Mouse (Mus musculus): ENCODE measurements at regions not wholly inside any gene's neighbourhood (a gene's known extent, or its start where the extent isn't known, plus 50 kb on each side); places are given as distances from the start of the nearest gene placed in this dataset.
A peak's percentile ranks its signal among the peaks of the same experiment; 100 is the strongest.
"Not testable (repeated sequence)": the region's sequence is repeated elsewhere in the genome, so short reads cannot be mapped to it uniquely, and the experiment has no call there.

DNA sequence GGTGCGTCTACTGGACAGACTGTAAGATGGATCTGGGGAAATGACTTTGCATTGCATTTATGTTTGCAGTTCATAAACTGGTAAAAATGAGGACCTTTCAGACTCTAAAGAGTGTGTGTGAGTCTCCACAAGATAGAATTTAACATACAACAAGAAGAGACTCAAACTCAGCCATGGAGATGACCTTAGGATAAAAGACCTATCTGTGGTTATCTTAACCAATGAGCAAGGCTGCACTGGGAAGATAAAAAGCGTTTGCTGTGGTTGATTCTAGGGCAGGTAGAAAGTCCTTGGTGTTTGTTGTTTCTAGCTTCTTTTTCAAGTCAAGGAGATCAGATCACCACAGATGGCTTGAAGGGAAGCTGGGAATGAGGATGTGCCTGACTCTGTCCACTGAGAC is 130.1 kb upstream of the Max start:
- intact Hi-C loops (cut with DNase I), result no loop called here

DNA sequence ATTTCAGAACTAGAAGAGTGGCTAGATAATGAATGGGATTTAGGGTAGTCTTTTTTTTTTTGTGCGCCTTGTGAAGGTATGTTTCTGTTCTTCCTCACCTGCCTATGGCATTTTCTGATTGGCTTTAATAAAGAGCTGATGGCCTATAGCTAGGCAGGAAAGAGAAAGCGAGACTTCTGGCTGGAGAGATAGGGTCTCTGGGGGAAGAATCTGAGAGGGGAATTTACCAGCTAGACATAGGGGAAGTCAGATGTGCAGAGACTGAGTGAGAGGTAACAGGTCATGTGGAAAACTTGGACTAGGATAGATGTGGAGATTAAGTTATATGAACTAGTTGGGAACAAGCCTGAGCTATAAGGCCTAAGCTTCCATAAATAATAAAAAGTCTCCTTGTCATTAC is 129.7 kb upstream of the Max start:
- intact Hi-C loops (cut with DNase I), result no loop called here
- no peak for DNase-seq

More for the DNA sequence above, 130.1 kb upstream of the Max start:
- DNase-seq, result no peak

DNA sequence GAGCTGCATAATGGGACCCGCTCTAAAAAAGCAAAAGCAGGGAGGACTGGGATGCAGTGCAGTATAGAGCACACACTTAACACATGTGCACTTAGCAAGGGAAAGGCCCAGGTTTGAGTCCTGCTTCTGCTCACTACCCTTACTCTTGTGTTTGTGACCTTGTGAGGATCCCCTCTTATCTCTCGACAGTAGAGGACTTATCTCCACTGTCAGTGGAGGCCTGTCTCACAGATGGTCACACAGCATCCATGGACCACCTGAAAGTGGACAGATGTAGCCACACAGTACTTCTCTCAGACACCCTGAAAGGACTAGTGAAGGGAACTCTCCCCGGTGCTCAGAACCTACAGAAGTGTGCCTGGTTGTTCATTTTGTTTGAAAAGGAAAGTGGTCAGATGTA is 128.5 kb upstream of the Max start:
- no peak for DNase-seq
- intact Hi-C loops (cut with DNase I), result no loop called here

DNA sequence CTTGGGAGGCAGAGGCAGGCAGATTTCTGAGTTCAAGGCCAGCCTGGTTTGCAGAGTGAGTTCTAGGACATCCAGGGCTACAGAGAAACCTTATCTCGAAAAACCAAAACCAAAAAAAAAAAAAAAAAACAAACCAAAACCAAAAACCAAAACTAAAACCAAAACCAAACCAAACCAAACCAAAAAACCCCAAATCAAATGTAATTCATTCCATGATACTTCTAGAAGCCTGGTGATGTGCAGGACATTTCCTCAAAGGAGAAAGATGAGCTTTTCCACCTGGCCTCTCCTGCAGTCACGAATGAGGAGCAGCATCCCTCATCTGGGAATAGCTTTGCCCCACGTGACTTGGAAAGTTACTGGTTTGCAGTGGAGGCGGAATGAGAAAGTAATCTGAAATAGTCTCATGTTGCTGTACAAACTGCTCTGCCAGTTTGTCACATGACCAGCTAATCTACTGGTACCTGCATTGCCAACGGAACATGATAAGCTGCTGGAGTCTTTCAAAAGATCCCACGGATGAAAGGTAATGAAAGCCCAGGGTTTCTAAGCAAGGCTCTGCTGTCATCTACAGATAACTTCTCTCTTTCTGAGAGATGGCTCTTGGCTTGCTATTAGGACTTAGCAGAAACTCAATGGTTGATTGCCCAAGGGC is 127.8 kb upstream of the Max start:
- DNase-seq, result peak in 1 of 2 experiments; percentile 3
- intact Hi-C loops (cut with DNase I), result no loop called here

DNA sequence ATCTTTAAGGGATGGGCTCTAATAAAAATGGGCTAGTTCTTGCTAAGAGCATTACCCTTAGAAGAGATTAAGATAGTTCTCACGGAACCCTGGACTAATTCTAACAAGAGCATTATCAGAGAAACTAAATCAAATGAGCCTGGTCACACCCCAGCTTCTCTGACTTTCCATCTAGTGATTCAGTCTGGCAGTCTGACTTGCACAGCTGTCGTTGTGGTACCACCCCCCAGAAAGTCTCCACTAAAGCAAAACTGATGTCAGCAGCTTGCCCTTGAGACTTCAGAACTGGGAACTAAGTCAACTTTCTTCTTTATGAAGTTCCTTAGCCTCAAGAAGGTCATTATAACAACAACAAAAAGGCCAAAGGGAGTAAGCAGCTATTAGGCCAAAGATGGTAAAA is 126.5 kb upstream of the Max start:
- DNase-seq, result no peak
- intact Hi-C loops (cut with DNase I), result no loop called here

DNA sequence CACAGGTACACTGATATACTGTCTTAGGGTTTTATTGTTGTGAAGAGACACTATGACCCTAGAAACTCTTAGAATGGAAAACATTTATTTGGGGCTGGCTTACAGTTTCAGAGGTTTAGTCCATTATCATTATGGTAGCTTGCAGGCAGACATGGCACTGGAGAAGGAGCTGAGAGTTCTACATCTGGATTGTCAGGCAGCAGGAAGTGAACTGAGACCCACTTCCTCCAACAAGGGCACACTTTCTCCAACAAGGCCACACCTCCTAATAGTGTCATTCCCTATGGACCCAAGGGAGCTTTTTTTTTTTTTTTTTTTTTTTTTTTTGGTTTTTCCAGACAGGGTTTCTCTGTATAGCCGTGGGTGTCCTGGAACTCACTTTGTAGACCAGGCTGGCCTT is 124.9 kb upstream of the Max start:
- intact Hi-C loops (cut with DNase I); DNase-seq: not testable (repeated sequence)

DNA sequence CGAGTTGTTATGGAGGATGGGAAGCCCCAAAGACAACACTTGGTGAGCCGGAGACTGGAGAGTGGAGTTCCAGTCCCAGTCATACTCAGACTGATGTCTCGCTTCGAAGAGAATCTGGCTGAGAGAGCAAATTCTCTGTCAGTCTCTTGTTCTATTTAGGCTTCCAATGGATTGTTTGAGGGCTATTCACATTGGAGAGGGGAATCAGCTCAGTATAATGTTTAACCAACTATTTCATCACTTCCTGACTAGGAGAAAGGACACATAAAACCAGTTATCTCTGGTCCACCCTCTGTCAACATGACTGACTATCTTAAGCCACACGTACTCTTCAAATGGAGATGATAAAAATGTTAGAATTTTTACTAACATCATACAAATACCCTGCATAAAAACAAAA is 123.9 kb upstream of the Max start:
- no peak for DNase-seq
- intact Hi-C loops (cut with DNase I), result no loop called here

DNA sequence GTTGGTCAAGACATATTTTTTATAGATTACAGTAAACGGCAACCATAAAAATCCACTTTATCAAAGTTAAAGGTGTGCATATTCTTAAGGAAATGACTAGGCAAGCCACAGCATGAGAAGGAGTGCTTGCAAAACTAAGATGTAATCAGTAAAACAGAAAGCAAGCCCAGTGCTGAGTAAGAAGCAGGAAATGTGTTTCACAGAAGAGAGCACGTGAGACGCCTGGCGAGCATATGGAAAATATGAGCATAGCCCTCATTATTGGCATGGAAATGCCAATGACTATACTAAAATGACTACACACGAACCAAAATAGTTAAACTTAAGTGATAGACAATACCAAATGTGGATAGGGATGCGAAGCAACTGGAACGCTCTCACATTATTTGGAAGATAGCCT is 123.2 kb upstream of the Max start:
- intact Hi-C loops (cut with DNase I), result no loop called here
- DNase-seq, result no peak

DNA sequence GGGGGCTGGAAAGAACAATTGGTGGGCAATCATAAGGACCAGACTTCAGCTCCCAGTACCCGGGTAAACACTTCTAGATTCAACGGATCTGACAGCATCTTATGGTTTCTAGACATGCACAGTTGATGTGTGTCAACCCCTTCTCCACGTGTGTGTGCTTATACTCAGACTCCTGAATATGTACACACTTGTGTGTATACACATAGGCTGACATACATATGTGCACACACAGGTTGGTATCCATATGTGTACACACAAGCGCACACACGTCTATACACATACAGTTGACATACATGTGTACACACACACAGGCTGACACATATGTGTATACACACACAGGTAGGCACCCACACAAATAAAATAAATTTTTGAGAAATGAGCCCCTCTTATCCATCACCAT is 122.7 kb upstream of the Max start:
- intact Hi-C loops (cut with DNase I), result no loop called here
- DNase-seq, result no peak

DNA sequence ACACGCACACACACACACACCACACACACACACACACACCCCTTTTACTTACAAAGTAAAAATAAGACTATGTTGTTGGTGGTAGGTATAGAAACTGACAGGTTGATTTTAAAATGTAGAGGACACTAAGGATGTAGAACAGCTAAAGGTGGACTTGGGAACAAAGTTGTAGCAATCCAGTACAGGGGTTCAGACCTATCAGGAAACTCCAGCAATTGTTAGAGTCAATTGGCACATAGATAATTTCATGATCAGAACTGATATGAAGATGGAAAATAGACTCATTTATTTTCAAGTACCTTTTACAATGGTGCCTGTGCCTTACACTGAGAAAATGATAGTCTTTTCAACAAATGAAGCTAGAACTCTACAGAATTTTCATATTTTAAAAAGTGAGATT is 122.3 kb upstream of the Max start:
- intact Hi-C loops (cut with DNase I), result no loop called here
- no peak for DNase-seq

DNA sequence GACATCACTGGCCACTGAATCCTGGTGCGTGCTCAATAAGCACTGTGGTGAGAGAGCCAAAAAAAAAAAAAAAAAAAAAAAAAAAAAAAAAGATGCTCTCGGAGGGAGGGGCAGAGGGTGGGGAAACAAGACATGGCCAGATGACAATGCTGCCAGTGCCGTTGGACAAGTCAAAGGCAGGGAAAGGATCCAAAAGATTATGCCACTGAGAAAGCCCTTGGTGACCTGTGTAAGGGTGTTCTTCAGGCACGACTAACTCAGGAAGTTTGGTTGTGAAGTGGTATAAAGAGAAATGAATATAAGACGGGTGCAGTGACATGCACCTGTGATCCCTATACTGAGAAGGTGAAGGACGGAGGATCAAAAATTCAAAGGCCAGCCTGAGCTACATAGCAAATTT is 121.8 kb upstream of the Max start:
- no peak for DNase-seq
- intact Hi-C loops (cut with DNase I), result no loop called here

DNA sequence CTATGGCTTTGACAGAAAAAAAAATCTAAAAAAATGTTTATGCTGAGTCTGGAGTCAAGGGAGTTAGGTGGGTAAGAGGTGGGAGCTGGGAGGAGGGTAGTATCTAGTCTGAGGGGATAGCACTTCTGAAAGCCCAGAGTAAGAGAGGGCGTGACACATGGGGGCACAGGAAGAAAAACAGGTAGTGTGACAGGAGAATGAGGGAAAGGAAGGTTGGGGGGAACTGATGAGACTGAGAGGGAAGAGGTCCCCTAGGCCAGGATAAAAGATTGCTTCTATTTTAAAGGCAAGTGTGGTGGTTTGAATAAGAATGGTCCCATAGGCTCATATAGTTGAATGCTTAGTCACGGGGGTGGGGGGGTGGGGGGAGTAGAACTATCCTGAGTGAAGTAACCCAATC is 119.8 kb upstream of the Max start:
- no peak for DNase-seq
- intact Hi-C loops (cut with DNase I), result no loop called here

DNA sequence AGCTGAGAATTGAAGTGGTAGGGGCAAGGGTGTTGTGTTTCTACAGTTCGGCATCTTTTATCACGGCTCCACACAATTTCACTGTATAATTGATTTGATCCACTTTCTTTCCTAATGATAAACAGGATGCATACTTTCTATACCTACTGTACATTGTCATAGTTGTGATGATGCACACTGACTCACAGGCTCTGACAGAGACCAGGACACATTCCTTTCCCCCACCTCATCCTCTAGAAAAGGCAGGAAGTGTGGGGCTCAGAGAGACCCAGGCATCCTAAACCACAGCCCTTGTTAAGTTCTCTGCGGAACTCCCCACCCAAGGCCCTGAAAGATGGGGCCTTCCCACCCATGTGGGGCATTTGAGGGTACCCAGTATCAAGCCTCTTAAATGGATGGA is 117.5 kb upstream of the Max start:
- no peak for DNase-seq
- intact Hi-C loops (cut with DNase I), result no loop called here

DNA sequence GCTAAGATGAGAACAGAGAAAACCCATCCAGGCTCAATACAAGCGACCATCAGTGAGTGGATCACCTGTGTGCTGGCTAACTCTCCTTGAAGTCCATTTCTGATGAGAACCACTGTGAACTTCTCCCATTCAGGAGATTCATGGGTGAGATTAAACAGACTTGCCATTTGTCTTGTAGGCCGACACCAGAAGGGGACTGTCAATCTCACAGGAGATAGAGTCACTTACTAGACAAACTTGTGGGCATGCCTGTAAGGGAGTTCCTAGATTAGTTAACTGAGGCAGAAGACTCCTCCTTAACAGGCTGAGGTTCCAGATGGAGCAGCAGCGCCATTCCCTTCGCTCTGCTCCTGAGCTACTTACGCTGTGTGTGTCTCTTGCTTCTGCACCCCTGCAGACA is 114.7 kb upstream of the Max start:
- no peak for DNase-seq
- intact Hi-C loops (cut with DNase I), result no loop called here

DNA sequence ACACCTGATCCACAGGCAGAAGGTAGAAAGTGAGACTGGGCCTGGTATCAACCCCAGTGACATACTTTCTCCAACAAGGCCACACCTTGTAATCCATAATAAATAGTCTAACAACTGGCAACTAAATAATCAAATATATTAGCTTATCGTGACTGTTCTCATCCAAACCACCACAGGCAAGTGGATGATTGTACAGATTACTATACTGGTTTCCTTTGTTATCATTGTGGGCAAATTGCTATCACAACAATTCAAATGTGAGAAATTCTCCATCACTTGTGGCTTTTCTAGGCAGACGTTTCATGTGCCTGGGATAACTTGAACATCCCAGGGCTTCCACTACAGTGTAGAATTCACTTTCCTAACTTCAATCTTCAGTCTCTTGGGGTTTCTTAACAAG is 112.6 kb upstream of the Max start:
- DNase-seq, result no peak
- intact Hi-C loops (cut with DNase I), result no loop called here

DNA sequence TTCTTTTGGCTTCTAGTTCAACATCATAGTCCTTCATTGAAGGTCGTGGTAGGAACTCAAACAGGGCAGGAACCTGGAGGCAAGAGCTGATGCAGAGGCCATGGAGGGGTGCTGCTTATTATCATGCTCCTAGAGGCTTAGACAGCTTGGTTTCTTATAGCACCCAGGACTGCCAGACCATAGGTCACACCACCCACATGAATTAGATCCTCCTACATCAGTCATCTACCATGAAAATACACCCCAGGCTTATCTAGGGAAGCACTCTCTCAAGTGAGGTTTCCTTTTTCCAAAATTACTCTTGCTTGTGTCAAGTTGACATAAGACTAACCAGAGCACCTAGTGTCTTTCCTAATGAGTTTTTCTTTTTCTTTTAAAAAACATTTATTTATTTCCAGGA is 109.7 kb upstream of the Max start:
- DNase-seq, result no peak
- intact Hi-C loops (cut with DNase I), result no loop called here

DNA sequence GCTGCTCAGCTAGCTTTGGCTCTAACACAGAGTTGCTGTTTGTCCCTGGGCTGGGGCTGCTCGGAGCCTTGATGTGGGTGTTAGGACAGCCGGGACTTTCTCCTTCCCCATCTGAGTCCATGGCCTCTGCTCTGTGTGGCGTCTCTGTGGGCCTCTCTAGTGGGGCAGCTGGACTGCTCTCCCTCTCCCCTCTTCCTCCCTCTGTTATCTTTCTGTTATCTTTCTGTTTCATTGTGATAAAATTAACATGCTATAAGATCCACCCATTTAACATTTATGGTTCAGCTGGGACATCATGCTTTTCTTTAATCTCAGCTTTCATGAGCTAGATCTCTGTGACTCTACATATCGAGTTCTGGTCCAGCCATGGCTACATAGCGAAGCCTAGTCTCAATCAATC is 105.9 kb upstream of the Max start:
- DNase-seq, result no peak
- intact Hi-C loops (cut with DNase I), result no loop called here

DNA sequence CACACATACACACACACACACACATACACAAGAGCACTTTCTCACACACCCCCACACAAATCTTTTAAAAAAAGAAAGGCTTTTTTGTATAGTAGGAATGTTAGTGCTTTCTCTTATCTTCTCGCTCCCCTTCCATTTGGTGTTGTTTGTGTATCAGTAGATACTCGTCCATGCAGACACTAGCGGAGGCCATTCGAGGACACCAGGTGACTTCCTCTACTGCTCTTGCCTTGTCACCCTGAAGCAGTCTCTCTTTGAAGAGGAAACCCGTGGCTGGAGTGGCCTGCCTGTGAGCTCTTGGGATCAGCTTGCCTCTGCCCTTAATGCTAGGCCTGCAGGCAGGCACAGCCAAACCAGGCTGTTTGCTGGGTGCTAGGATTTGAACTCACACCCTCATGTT is 105.1 kb upstream of the Max start:
- DNase-seq, result no peak
- intact Hi-C loops (cut with DNase I), result no loop called here

DNA sequence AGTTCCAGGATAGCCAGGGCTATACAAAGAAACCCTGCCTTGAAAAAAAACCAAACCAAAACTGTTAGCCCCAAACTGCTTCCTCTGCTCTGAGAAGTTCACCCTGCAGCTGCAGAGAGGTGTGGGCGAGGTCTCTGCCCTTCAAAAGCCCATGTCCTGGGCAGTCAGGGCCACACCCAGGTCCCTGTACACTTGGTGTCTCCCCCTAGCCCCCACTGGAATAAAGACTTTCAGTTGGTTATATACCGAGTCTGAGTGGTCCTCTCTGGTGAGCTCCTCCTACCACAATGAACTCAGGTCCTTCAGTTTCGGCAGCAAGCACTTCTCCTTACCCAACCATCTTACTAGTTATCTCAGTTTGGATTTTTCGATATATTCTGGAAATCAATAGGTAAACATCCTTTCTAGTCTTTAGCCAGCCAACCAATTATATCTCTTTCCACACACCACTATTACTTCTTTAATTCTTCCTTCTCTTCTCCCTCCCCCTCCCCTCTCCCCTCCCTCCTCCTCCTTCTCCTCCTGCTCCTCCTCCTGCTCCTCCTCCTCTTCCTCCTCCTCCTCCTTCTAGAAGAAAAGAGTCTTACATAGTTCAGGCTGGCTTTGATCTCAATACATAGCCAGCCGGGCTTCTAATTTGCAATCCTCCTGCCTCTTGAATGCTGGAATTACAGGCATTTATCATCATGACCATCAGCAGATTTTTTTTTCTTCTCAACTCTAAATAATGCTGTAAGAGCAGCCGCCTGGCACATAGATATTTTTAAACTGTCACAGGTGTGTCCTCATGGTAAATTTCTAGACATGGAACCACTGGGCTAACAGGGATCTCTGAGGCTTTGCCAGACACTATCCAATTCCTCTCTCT is 103.9 kb upstream of the Max start:
- intact Hi-C loops (cut with DNase I), result no loop called here
- DNase-seq, result no peak

DNA sequence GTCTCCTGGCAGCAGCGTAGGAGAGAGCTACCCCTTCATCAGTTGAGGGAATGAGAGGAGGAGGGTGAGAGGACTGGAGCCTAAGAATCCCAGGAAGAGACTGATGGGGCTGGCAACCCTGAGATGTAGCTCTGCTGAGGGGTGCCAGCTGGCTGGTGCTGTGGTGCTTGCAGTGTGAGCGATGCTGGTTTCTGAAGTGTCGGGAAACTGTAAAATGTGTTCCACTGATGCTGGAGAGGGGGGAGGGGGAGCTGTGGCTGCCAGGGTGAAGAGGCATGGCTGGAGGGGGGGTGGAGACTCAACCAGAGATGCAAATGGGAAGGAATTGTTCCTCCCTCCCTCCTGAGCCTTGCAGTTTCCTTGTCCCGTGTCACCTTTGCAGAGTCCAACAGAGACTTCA is 102.0 kb upstream of the Max start:
- no peak for DNase-seq
- intact Hi-C loops (cut with DNase I), result no loop called here

DNA sequence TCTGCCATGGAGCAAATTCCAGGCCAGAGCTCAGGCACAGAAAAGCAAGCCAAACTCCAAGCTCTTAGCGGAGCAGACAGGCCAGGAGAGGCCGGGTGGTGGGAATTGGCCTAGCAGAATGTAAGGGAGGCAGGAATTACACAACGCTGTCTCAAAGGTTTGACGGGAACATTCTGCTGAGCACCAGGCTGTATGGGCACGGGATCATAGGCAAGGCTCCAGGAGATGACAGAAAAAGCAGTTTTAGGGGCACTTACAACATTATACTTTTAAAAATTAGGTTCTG is 99.5 kb upstream of the Max start:
- intact Hi-C loops (cut with DNase I), result no loop called here
- DNase-seq, result no peak

DNA sequence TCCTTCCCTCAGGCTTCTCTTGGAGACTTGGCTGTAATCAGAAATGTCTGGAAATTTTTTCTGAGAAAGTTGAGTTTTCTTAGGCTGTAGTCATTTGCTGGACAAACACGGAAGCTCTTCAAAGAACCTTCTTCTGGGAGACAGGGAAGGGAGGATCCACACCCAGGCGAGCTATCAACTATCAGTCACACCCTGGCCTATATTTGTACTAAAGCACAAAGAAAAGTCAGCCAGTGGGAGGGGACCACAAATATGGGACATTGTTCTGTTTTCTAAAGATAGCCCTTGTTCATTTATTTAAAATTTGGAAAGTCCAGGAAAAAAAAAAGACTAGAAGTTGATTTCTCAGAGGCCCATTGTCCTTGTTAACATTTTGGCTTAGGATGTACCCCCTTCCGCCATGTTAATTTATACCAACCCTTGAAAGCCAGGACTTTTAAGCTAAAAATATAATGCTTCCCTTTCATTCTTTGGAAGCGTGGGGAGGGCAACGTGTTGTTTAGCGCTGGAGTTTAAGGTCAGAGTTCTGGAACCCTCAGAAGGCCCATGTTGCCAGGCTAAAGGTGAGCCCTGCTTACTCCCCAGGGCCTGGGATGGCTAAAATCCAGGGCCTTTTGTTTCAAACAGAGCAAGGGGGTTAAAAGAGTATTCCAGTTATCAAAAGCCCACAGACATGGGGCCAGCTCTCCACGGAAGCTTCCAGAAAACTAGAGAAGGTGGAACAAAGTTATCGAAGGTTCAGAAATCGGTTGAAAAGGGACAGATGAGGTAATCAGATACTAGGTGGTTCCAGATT is 99.0 kb upstream of the Max start:
- DNase-seq, result peak; percentile 30 to 35
- intact Hi-C loops (cut with DNase I), result no loop called here
